Mouse (Mus musculus) thymus, postnatal 4 days (tissue): ENCODE measurements around the gene Inf2.

Experiments
- DNase-seq: peaks from one replicate; pipeline ENCODE4 v3.0.0; 2021

Gene Inf2

GRCm38 (mm10) chr12:112571064-112571463, 17.5 kb upstream of the Inf2 start:
- DNase-seq = no peak

DNA sequence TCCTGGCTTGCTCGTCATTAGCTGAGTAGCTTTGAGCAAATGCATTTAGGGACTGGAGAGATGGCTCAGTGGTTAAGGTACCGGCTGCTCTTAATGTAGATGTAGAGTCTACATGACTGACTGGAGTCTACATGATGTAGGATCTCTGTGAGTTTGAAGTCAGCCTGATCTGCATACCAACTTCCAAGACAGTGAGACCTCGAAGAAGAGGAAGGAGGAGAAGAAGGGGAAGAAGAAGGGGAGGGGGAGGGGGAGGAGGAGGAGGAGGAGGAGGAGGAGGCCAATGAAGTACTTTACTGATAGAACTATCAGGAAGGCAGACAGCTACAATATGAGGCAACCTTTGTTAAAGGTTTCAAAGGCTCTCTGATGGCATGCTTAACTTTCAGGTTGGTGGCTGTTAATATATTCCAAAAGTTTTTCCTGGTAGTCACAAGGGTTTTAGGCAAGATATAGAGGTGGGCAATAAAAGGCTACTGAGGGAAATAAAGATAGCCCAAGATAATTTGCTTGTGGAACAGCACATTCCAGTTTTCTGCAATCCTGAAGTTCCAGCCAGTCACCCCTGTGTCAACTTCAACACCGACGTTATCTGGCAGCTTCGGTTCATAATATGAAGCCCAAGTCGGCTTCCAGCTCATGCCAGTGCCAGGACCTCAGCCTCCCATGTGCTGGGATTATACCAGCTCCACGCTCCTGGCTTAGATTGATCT, 13.2 kb upstream of the Inf2 start:
- DNase-seq = no peak

GRCm38 (mm10) chr12:112576341-112576740, 12.2 kb upstream of the Inf2 start:
- DNase-seq = no peak

DNA sequence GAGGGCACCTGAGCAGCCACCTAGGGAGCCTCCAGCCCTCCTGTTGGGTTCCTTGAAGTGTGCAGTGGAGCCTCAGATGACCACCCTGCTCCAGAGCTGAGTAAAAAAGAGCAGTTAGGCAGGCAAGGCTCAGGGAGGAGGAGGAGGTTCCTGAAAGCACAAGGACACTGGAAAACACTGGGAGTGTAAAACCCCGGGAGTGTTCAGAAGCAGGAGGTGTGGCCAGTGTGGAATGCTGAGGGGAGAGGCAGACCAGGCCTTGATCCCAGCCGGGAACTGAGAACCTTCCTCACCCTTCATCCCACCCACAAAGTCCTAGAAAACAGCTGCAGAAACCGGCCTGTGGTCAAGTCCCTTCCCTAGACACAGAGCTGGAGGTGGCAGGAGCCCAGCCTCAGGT, 11.8 kb upstream of the Inf2 start:
- no peak for DNase-seq

DNA sequence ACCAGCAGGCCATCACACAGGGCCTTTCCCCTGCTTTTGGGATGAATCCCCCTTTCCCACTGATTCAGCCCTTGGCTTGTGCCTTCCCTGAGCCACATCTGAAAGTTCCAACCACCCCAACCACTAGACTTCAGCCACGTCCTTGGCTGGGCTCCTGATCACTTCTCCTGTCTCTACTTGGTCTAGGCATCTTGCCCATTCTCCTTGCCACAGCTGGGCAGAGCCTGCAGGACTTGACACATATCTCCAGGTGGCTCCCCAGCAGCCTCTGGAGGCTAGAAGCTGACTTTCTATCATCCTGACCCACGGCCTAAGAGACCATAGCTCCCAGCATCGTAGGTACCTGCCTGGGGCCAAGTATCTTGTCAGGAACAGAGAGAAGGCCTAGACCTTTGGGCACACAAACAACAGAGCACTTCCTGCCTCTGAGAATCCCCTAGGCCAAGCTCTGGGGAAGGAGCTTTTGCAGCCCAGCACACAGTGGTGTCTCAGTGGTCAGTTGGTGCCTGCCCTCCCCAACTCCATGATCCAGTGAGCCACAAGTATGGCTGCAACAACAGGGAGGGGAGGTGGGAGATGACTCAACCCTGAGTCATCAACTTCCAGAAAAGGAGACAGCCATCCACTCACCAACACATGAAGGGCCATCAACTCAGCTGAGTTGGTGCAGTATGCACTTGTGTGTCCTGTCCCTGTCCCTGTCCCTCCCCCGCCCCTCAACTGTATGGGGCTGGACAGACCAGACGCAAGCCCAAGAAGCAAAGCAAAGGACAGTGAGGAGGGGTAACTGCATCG, 10.1 kb upstream of the Inf2 start:
- no peak for DNase-seq

DNA sequence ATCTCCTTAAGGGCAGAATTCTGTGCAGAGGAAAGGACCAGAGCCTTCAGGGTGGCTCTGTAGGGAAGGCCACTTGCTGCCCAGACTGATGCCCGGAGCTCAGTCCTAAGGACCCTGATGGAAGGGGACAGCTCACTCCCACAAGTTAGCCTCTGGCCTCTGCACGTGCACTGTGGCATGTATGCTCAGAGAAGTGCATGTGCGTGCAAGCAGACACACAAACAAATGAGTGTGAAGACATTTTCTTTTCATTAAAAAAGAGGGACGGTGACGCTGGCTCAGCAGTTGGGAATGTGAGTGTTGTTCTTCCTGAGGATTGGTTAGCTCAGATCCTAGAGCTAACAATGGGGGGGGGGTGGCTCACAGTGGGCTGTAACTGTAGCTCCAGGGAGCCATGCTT, 9.2 kb upstream of the Inf2 start:
- no peak for DNase-seq

DNA sequence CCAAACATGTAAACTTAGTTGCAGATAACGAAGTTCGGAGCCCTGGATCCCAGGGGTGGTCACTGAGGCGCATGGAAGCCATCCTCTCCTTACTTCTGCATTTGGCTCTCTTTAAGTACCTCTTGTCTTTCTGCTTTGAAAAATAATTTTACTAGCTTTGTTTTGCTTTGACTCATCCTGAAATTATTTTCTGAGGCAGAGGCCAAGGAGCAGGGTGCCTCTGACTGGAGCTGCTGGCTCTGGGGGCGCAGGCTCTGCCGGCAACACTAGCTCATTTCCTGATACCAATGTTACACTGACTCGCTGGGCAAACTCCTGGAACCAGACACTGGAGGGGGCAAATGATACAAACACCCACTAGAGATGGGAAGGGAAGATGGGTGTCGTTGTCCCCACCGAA, 8.7 kb upstream of the Inf2 start:
- DNase-seq = no peak

GRCm38 (mm10) chr12:112581113-112581512, 7.5 kb upstream of the Inf2 start:
- no peak for DNase-seq

DNA sequence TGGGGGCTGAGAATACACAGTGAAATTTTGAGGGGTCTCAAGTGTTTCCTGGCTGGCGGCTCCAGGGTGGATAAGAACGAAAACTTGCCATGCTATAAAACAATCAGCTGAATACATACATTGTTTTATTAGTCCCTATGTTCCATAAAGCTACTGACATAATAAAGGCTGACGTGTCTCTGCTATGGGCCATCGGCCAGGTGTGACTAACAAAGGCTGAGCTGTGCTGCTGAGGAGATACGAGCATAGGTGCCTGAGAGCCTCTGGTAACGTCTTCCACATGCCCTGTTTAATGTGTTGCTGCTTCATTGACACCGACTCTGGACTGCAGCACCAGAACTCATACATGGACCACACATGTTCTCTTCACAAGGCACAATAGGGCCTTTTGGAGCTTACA, 3.6 kb upstream of the Inf2 start:
- no peak for DNase-seq

- DNase-seq = no peak
These were observed 2.6 kb upstream of the Inf2 start for GRCm38 (mm10) chr12:112585924-112586538.

DNA sequence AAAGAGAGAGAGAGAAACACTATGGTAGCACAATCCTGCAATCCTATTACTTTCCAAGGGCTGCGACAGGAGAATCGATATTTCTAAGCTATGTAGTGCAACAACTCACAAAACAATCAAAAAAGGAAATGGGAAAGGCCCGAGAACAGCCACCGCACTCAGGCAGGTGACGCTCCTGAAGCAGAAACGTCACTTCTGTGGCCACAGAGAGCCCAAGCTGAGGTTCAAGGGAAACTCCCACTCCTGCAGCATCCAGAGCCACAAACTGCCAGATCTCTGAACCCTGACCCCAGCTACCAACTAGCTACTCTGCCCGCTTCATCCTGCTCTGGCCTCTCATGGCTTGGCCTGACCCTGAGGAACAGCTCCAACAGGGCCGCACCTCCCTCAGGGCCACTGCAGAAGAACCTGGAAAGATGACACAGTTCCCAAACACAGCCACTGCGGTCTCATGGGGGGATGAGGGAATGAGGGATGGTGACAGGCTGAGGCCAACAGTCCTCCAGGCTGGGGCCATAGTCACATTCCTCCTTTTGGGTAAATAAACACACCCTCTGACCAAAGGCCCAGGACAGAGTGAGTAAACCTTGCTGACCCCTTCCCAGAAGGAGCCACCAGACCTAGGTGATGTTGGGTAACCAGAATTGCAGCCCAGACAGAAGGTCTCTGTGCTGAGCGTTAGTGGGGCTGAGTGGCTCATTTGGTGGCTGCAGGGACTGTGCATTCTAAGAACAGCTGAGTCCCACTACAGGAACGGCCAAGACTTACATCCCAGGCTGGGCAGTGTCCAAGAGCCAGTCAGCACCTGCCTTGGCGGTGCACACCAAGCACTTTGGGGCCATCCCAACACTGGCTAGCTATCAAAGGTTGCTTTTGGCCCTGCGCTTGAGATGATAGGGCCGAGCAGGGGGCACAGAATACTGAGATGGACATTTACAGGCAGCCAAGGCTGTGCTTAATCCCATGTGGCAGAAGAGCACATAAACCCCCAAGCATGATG, 1.2 kb upstream of the Inf2 start:
- peak; percentile 19 for DNase-seq

- no peak for DNase-seq
These were observed 1.1 kb downstream of the Inf2 start for GRCm38 (mm10) chr12:112589491-112590191.

- DNase-seq = no peak
These were observed 2.1 kb downstream of the Inf2 start for GRCm38 (mm10) chr12:112590566-112591239.

GRCm38 (mm10) chr12:112591240-112591639, 2.7 kb downstream of the Inf2 start:
- DNase-seq = no peak

- no peak for DNase-seq
These were observed 3.1 kb downstream of the Inf2 start for GRCm38 (mm10) chr12:112591730-112592129.

GRCm38 (mm10) chr12:112592985-112593734, 4.6 kb downstream of the Inf2 start:
- no peak for DNase-seq

DNA sequence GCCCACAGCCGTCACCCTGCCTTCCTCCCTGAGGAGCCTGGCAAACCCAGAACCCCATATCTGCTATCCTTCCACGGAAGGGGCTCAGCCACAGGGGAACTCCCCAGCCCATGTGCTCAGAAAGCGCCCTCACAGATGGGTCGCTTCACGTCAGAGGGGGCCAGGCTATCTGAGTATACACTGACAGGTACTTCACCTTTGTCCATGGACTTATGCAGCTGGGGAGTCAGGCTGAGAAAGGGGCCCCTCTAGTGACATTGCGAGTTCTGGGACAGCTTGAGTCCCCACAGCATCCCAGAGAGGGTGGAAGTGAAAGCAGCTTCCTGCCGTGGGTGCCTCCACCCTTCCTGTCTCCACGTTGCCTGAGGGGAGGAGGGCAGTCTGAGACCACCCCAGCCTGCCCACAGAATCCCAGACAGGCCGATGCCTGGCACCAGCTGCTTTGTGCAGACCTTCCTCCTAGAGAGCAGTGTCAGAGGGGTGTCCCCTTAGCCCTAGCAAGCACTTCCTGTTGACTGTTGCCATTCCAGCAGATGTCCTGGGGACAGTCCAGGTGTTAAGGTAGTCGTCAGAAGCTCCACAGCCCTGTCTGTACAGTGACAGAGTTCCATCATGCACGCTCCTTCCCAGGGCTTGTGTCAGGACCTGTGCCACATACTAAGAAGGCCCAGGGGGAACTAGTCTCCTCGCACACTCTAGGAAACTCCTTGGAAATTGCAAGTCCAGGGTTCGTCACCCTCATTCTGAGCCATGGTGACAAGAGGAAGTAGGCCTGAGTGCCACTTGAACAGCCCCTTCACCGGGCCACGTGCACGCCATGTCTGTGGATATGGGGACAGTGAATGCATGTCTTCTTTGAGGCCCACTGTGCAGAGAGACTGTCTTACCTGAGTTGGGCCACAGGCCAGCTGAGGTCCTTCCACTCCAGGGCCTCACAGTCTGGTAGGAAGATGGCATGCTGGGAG, 5.6 kb downstream of the Inf2 start:
- DNase-seq = peak; percentile 47

DNA sequence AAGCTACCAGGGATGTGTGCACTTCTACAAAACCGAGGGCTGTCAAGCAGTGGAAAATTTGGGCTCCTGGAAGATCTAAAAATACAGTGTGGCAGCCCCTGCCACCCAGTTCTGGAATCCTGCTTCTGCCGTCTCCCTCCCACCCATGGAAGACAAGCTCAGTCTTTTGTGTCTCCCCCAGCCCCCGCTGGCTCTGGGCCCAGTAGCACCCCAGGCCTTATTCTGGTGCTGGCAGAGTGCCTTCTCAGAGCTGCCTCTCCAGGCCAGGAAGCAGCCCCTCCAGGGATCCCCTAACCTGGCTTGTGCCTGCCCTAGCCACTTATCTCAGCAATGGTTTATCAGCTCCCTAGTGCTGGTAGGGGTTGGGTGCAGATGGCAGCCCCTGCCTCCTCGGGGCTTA, 6.4 kb downstream of the Inf2 start:
- DNase-seq = no peak

DNA sequence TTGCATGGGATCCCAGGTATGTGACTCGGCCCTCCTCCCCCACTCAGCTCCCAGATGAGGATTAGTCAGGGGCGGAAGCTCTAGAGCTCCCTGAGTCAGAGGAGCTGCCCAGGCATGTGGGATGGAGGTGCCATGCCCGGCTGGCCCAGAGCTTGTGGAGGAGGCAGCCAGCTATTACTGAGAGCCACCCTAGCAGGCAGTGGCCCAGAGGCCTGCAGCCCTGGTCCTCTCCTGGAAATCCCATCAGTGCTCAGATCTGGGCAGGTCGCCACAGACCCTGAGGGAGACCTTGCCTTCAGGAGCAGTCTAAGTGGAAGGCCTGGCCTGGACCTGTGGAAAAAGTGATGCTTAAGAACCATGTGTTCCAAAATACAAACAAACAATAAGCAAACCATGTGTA, 7.0 kb downstream of the Inf2 start:
- no peak for DNase-seq

DNA sequence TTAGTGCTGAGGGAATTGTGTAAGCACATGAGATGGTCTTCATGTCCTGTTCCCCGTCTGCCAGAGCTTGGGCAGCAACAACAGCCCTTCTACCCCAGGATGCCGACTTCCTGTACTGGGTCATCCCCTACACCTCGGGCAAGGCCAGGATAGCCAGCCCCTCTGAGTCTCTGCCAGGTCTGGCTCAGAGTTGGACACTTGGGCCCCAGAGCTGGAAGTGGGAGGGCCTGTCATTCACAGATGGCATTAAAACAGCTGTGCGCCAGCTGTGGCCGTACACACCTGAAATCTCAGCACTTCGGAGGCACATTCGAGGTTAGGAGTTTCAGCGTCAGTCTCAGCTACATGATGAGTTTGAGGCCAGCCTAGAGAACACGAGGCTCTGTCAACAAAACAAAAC, 7.9 kb downstream of the Inf2 start:
- DNase-seq = no peak
